Mouse (Mus musculus) Patski (cell line): Measurements from ENCODE around the gene Sh3gl3. TPM values are rescaled to one million over a fixed set of nuclear protein-coding genes. Genes with fewer than 3 reads are reported as not detected.

Experiments used
- ATAC-seq: fragments of 100-300 bp; one replicate; pipeline ENCODE4 v1.8.0; 2021
- CTCF ChIA-PET: fragments of 350-600 bp; sonication (Branson Sonifier 250); formaldehyde crosslinking; loops from one replicate; lab custom pipeline; 2022; ENCODE audit warnings: inconsistent platforms; lab: Charles Lee
- POLR2A ChIA-PET: fragments of 350-600 bp; sonication (Branson Sonifier 250); formaldehyde crosslinking; loops from one replicate; lab custom pipeline; 2022; ENCODE audit warnings: antibody characterized with exemption, inconsistent platforms; lab: Charles Lee
- DNase-seq: peaks from one replicate; pipeline ENCODE4 v3.0.0-alpha.2; 2011; ENCODE audit warnings: low read depth, low spot score
- H3K27me3 ChIP-seq: fragments of 371-371 bp; one replicate; pipeline ENCODE4 v1.5.1; 2021
- CTCF ChIP-seq: fragments of 100-300 bp; IDR thresholded peaks from one replicate; pipeline ENCODE4 v1.5.1; 2021
- in situ Hi-C: fragments of 300-500 bp; cut with MboI; formaldehyde crosslinking; loops from 3 replicates; pipeline ENCODE4 v1.11.1; 2018; ENCODE audit warnings: low pct_unique_long_range_greater_than_20kb, mixed read lengths
- polyA plus RNA-seq: library from polyadenylated mRNA; unstranded; gene quantifications from one replicate; pipeline ENCODE4 v1.2.3, GENCODE M21; 2021

Gene Sh3gl3
- polyA plus RNA-seq, 1 experiment from 2014 or later: 4.8 TPM

GRCm38 (mm10) chr7:82346706-82347105 is 173.1 kb downstream of the Sh3gl3 start:
- TF ChIP-seq CTCF: no peak
- DNase-seq: no peak
- CTCF ChIA-PET: interaction anchor here (1.2 kb wide), 1 partner anchor 157 kb away, joined by 3 read pairs; no protein-coding TSS in a partner anchor
- in situ Hi-C loops: no loop called here
- no peak for ATAC-seq
- no peaks in the 10 kb centered on the region for H3K27me3 ChIP-seq
- POLR2A ChIA-PET: no interaction called here

- ATAC-seq (no peak), DNase-seq (no peak)
- no peak for TF ChIP-seq CTCF
- in situ Hi-C loops: no loop called here
- CTCF ChIA-PET: no interaction called here
- POLR2A ChIA-PET: no interaction called here
- no peaks in the 10 kb centered on the region for H3K27me3 ChIP-seq
Observed at GRCm38 (mm10) chr7:82349796-82350195, 176.2 kb downstream of the Sh3gl3 start.

- no peak for DNase-seq
- no peak for TF ChIP-seq CTCF
- in situ Hi-C loops: no loop called here
- no peaks in the 10 kb centered on the region for H3K27me3 ChIP-seq
- ATAC-seq: no peak
- ChIA-PET POLR2A (no interaction called here), CTCF (interaction anchor here (0.9 to 1.3 kb wide), 2 partner anchors 12 to 153 kb away, joined by 3 to 4 read pairs; no protein-coding TSS in a partner anchor)
Observed at GRCm38 (mm10) chr7:82350421-82350820, 176.8 kb downstream of the Sh3gl3 start.

Other genes with a start within 250 kb of the Sh3gl3 start
- 19.5 TPM for gene Hdgfl3, start 239.4 kb upstream of the Sh3gl3 start, polyA plus RNA-seq
- gene Bnc1, start 181.5 kb upstream of the Sh3gl3 start, polyA plus RNA-seq: 0.13 TPM
- gene Adamtsl3, start 161.9 kb downstream of the Sh3gl3 start, polyA plus RNA-seq: 4.4 TPM